Mouse (Mus musculus): ENCODE measurements at regions not wholly inside any gene's neighbourhood (a gene's known extent, or its start where the extent isn't known, plus 50 kb on each side); places are given as distances from the start of the nearest gene placed in this dataset.
"Not testable (repeated sequence)": the region's sequence is repeated elsewhere in the genome, so short reads cannot be mapped to it uniquely, and the experiment has no call there.

- not testable (repeated sequence) for H3K9me3 ChIP-seq (ENCODE audit: control insufficient read depth, low read length); H3K4me3 ChIP-seq (ENCODE audit: control insufficient read depth in 1 of 2, insufficient read depth in 1 of 2, low read depth in 1 of 2, low read length in 2 of 2); H3K4me1 ChIP-seq (ENCODE audit: control insufficient read depth in 2 of 2, insufficient read depth in 2 of 2, low read length in 2 of 2); H3K4me2 ChIP-seq (ENCODE audit: low read length); H3K27me3 ChIP-seq (ENCODE audit: control insufficient read depth, insufficient read depth, low read length); H3K27ac ChIP-seq (replicated peaks in 1 of 2; ENCODE audit: control insufficient read depth in 1 of 2, insufficient read depth in 1 of 2, low read depth in 2 of 2, low read length in 2 of 2); ATAC-seq (ENCODE audit: insufficient number of reproducible peaks, insufficient read depth, low FRiP score, low read depth); H3K9ac ChIP-seq (ENCODE audit: low read length); H3K36me3 ChIP-seq (ENCODE audit: control insufficient read depth, insufficient read depth, low read length)
- 58% methylated on average over 6 of the region's 6 CpGs for WGBS
Observed at GRCm38 (mm10) chr6:133724627-133725026, 128.9 kb downstream of the Kap start.

GRCm38 (mm10) chr6:133706712-133707111 is 146.8 kb downstream of the Kap start:
- H3K4me1 ChIP-seq (ENCODE audit: control insufficient read depth in 2 of 2, insufficient read depth in 2 of 2, low read length in 2 of 2); H3K9me3 ChIP-seq (ENCODE audit: control insufficient read depth, low read length); H3K4me3 ChIP-seq (ENCODE audit: control insufficient read depth in 1 of 2, insufficient read depth in 1 of 2, low read depth in 1 of 2, low read length in 2 of 2); H3K27me3 ChIP-seq (ENCODE audit: control insufficient read depth, insufficient read depth, low read length); H3K9ac ChIP-seq (ENCODE audit: low read length); H3K27ac ChIP-seq (replicated peaks in 1 of 2; ENCODE audit: control insufficient read depth in 1 of 2, insufficient read depth in 1 of 2, low read depth in 2 of 2, low read length in 2 of 2); ATAC-seq (ENCODE audit: insufficient number of reproducible peaks, insufficient read depth, low FRiP score, low read depth); H3K36me3 ChIP-seq (ENCODE audit: control insufficient read depth, insufficient read depth, low read length): not testable (repeated sequence)
- 1% methylated on average over 8 of the region's 8 CpGs for WGBS
- peak overlapping the region; percentile 50 for H3K4me2 ChIP-seq (ENCODE audit: low read length)

- WGBS = 20% methylated on average over 2 of the region's 2 CpGs
- H3K4me2 ChIP-seq (ENCODE audit: low read length) = no peak overlapping the region
Observed at GRCm38 (mm10) chr6:133701625-133702024, 151.9 kb downstream of the Kap start.

More at GRCm38 (mm10) chr6:133701625-133702024, 151.9 kb downstream of the Kap start:
- Histone ChIP-seq H3K27ac (replicated peaks in 1 of 2; ENCODE audit: control insufficient read depth in 1 of 2, insufficient read depth in 1 of 2, low read depth in 2 of 2, low read length in 2 of 2) (peak overlapping the region; percentile 53 to 56; a peak in 1 of 4 replicates), H3K4me3 (ENCODE audit: control insufficient read depth in 1 of 2, insufficient read depth in 1 of 2, low read depth in 1 of 2, low read length in 2 of 2) (no peak overlapping the region), H3K9ac (ENCODE audit: low read length) (no peak overlapping the region), H3K4me1 (ENCODE audit: control insufficient read depth in 2 of 2, insufficient read depth in 2 of 2, low read length in 2 of 2) (no peaks in the 10 kb centered on the region), H3K36me3 (ENCODE audit: control insufficient read depth, insufficient read depth, low read length) (no peaks in the 10 kb centered on the region), H3K27me3 (ENCODE audit: control insufficient read depth, insufficient read depth, low read length) (no peaks in the 10 kb centered on the region), H3K9me3 (ENCODE audit: control insufficient read depth, low read length) (no peaks in the 10 kb centered on the region)
- peak; percentile 54; the same call in 1 of the 2 replicates for ATAC-seq (ENCODE audit: insufficient number of reproducible peaks, insufficient read depth, low FRiP score, low read depth)
